Mouse (Mus musculus) natural killer cell, adult 2 months (primary cell): ENCODE measurements around the gene Lpar1.
"Not testable (repeated sequence)": the region's sequence is repeated elsewhere in the genome, so short reads cannot be mapped to it uniquely, and the experiment has no call there.

Experiments used
- DNase-seq, 2 experiments: peaks; one replicate each; pipeline ENCODE4 v3.0.0; 2022; ENCODE audit warnings: low spot score in 2 of 2

Gene Lpar1

DNA sequence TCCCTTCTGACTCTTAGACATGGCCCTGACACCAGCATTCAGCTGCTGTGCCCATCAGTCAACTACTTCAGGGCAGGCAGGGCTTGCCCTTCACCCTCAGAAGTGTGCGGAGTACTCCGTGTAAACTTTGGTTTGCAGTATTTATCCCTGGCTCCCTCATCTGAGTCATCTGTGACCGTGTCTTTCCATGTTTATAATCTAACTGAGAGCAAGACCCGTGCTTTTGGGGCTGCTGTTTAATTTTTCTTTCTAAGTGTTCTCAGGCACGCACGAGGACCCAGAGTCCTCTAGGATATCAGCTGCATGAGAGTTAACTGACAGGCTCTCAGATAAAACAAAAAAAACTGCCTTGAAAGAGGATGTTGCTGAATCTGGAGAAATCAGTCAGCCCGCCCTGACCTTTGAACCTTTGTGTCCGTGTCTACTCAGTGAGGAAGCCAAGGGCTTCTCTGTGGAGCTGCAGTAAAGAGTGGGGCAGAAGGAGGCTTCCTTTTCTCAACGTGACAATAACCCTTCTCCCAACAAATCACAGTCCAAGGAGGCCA is 7.7 kb downstream of the Lpar1 start:
- DNase-seq, result no peak

DNA sequence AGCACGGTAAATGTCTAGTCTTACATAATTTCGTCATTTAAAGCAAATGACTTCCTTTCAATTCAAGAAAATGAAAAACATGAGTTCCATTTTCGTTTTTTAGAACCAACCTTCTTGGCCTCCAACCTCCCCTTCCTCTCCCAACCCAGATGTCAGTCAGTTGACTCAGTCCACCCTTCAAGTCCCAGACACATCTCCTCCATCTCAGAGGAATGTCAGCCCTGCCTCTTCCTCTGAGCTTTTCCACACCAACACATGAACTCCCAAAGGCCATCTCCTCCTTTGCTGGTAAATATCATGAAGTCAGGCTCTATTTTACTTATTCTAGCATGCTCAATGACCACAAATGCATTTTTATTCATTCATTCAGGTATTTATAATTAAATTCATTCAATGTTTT is 10.5 kb downstream of the Lpar1 start:
- DNase-seq, result no peak

DNA sequence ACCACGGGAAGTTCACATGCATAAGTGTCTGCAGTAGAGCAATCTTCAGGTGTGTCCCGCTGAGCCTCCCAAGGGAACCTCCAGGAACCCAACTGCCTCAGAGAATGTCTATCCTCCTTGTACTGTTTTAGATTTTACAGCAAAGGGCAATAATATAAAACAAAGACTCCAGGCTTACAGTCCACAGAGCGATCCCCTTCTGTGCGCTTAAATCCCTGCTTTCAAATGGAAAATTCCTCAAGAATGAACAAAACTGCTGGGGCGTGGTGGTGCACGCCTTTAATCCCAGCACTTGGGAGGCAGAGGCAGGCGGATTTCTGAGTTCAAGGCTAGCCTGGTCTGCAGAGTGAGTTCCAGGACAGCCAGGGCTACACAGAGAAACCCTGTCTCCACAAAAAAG is 11.0 kb downstream of the Lpar1 start:
- not testable (repeated sequence) for DNase-seq

DNA sequence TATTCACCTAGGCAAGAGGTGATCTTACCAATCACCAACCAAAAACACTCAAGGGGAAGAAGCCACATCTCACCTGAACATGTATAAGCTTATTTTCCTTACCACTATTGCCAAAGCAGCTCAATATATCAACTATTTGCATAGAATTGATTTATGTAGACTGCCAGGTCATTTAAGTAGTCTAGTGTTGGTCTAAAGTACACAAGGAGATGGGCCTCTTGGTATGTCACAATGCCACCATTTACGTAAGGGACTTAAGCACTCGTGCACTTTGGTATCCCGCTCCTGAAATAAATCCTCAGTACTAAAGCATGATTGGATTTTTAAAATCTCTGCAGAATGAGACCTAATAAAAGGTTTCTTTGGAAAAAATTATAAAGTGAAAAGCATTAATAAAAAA is 12.9 kb downstream of the Lpar1 start:
- DNase-seq, result no peak

DNA sequence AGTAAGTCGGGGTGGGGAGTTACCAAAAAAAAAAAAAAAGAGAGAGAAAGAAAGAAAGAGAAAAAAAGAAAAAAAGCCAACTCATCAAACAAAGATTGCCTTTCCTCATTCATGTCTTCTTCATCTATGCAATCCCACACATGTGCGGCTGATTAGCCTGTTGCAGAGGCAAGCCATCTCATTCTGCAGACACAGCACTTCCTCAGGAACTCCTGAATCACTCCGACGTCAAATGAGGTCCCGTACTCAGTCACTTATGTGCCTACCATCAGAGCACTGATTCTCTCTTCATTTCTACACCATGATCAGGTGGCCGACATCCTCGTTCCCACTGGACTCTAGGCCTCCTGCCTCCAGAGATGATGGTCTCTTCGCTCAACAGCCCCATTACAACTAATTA is 13.3 kb downstream of the Lpar1 start:
- DNase-seq, result no peak

DNA sequence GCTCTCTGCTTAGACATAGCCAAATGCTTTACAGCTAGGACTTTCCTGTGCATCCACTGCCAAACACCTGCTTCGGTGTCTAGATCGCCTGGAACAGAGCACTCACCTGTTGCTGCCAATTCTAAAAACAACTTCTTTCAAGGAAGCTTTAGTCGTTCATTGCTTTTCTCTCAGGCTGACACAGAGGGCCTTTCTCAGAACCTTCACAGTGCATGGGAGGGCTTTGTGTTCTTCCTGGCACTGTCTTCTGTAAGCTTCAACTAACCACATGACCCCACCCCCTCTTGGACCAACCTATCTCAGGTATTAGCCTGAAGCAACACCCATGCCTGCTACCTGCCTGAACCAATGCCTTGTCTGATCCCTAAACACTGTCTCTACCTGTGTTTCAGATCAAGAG is 15.0 kb downstream of the Lpar1 start:
- no peak for DNase-seq

DNA sequence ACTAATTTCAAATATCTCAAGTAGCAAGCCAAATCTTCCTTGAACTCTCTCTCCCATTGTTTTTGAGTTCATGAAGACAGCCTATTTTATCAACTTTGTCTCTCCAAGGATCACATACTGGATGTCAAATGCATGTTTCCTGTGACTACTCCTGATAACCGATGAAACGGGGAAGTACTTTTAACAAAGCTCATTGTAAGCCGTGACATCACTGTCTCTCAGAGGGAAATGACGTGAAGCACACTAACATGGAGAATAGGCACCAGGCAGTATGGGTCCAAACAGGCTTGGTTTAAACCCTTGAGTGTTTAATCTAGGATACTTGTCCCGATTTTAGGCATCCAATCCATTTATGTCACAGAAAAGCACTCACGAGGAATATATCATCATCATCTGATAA is 17.9 kb downstream of the Lpar1 start:
- no peak for DNase-seq

DNA sequence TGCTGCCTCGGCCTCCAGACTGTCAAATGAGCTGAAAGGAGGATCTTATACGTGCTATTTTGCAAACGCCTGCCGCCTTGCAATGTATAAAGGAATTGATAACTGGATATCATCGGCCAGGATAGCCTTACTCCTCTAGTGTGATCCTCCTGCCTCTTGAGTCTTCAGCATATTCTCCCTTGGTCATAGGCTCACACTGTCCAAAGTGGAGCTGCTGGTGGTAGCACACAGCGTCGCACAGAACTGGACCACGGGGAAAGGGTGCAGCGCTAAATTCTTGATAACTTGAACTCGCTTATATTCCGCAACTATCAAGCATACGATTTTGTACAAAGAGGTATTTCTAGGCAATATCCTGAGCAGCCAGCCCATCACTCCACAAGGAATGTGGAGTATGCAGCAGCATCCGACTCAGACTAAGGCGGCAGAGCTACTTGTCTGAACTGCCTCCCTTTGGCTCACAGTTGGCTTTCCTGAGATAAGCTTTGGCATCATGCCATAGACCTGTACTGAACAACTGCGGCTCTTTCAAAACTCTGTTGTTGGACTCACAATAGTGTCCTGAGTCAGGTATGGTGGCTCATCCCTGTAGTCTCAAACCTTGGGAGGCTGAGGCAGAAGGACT is 18.9 kb downstream of the Lpar1 start:
- DNase-seq, result no peak

DNA sequence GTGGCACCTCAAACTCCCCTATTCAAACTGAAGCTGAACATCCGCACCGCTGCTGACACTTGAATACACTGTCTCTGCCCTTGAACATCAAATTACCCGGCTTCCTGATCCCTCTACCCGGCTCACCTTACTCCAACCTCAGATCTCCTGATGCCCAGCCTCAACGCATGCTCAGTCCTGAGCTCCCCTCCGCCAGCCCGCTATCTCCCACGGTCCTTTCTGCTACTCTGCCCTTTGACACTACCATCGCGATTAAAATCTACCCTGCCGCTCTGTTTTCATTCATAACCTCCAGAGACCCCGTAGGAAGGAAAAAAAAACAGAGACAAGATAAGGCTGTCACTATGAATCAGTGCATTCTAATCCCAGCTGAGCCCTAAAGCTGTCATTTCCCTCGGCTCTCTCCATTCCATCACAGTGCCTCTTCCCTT is 19.5 kb downstream of the Lpar1 start:
- no peak for DNase-seq

DNA sequence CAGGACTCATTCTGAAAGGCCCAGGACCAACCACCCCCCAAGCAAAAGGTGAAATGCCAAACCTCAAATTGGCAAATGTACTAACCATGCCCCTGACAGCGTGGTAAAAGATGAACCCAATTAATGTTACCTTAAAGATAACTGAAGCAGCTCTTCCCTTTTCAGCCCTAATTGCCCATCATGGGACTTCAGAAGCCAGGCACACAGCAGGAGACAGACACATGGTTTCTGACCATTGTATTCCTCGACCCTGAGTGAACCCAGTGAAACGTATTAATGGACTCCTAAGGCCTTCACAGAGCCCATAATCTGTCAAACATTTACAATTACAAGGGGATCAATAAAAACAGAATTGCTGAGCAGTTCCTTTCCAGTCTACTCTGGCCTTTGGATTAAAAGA is 20.2 kb downstream of the Lpar1 start:
- no peak for DNase-seq

DNA sequence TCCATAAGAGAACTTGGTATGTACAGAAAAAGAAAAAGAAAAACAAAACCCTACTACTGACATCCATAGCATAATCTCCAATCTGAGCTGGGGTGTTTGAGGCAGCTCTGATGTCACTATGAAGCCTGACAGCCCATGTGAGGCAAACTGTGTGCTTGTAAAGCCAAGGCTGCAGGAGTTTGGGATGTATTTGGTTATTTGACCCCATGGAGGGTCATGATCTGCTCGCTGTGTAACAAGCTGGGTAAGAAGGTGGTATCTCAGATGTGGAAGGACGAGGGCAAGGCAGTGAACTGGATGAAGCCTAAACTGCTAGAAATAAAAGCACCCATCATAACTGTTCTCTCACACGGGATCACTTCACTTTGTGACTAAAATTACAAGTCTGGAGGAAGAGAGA is 21.4 kb downstream of the Lpar1 start:
- no peak for DNase-seq

DNA sequence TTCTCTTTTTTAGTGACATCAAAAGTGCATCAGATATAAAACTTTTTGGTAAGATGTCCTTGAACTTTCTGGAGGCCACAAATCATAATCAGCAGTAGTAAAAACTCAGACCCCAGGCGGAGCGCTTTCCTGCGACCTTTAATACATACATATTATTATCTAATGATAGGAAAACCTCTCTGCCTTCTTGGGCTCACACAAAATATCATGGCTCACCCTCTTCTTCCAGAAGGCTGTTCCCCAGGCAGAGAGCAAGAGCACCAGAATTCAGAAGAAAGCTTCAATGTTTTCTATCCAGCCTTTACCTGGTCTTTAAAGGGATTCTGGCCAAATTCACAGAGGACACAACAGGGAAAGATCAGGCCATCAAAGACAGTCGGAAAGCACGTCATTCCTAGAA is 23.0 kb downstream of the Lpar1 start:
- DNase-seq, result no peak

DNA sequence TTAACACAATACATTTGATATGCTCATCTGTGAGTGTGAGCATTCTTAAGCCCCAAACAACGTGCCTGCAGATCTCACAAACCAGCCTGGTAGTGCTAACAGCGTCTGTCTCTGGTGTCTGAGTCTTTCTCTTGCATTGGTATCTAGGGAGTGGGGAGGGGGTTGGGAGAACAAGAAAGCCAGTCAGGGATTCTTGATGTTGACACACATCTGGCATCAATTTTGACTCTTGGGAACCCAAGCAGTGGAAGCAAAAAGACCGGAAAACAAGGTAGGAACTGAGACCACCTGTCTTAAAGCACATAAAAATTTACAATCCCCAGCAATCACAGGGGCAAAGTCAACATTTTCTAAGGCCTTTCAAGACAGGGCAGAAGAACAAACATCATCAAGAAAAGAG is 23.4 kb downstream of the Lpar1 start:
- no peak for DNase-seq

DNA sequence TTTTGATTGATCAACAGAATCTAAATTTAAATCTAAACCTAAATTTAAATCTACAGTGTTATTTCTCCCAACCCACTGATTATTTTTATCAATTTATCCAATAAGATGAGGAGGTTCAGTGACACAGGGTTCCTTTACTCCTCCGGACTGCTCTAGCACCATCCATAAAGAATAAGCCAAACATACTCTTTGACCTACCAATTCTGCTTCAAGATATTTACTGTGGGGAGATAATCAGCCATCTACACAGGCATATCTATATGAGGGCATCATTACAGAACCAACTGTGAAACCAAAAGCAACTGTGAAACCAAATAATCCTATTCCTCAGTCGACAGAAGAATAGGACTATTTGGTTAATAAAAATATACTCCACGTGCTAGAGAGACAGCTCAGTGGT is 25.8 kb downstream of the Lpar1 start:
- no peak for DNase-seq

DNA sequence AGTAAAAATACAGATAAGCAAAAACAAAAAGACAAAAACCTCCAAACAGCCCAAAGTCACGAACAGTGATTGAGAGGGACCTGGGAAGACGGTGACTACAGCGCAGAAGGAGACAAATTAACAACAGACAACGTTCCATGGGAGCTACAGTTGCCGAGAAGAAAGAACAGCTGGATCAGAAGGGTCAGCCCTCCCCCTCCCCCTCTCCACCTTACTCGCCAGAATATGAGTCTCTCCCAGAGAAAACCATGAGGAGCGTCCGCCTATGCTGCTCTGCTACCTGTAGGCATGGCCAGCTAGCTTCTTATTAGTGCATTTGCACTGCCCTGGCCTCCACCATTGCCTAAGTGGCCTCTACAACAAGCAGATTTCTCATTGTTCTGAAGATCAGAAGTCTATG is 32.6 kb downstream of the Lpar1 start:
- no peak for DNase-seq

DNA sequence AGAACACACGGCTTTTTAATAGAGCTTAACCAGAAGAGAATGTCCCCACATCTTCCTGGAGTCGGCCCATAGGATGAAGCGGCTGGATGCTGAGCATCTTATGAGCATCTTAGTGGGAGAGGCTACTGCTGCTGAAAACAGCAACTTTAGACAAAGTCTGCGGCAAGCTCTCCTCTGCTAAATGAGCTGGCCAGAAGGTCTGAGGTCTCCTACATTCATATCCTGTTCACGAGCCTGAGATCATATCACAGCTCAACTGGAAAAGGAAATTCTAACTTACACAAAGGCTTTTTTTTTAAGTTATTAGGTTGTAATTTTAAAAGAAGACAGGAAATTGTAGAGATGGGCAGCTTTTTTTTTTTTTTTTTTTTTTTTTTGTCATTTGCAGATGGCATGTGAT is 33.2 kb downstream of the Lpar1 start:
- no peak for DNase-seq

DNA sequence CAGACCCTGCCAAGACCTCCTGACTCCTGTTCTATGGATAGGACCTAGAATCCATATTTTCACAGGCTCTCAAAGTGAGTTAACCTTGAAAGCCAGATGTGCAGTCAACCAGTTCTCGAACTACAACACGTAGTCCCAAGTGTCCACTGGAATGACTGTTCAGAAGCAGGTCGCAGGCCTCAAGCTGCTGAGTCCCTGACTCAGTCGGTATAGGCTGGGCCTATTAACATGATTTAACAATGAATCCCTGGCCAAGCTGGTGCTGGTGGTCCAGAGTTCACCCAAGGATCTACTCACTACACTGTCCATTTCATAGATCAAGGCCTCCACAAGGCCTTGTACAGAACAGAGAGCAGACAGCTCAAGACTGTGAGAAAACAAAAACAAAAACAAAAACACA is 33.8 kb downstream of the Lpar1 start:
- no peak for DNase-seq

DNA sequence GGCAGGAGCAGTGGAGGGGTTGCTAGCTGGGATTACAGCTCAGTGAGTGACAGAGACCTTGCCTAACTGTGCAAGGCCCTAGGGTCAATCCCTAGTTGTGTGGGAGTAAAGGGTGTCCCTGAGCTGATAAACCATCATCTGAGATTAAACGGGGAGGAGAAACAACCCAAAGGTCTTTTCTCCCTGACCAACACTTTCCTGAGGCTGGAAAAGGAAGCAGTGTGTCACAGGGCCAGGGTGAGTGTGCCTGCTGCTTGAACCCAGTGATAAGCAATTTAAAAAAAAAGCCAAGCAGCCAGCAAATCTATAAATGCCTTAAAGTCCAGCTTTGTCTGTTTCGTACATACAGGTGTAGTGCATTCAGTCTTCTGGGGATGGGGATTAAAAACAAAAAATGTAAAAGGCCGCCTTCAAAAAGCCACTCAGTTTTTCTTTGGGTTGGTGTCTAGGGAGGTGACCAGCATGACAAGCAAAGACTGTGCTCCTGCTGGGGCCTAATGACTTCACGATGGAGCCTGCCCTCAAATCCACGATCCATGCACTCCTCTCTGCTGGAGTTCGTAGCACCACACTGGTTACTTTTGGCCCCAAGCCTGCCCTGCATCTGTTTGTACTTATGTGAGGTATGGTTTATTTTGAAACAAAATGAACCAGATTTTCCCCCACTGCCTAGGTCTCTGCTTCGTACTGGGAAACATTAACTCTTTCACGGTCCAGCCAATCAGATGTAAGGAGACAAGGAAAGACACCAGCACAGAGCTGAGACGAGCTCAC is 35.3 kb downstream of the Lpar1 start:
- no peak for DNase-seq

DNA sequence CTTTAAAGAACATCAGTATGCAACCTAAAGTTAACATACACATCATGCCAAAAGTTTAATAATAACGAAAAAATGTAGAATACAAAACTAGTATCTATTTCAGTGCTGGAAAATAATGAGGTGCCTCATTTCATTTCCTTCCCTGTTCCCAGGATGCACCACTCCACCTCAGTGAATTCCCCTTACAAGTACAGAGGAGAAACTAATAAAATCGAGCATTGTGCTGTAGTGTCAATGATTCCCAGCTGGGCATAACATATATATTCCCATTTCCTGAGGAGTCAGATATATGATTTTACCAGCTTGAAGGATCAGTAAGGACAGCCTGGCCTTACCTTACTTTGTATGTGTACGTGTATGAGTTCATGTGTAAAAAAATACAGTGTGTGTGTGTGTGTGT is 36.9 kb downstream of the Lpar1 start:
- no peak for DNase-seq

DNA sequence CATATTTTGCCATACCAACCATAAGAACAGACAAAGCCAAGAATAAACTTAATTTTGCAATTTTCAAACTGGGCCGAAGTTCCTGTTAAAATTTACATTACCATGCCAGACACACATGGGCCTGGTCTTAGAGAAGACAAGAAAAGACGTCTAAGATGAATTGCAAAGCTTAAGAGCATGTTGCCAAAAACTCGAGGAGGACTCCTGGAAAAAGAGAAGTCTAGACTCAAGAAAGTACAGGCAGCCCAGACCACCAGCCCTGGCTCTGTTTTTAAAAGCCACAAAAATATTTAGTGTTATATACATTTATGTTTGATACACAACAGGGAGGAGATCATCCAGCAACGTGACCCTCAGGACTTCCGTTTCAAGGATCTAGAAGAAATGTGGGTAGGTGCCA is 37.5 kb downstream of the Lpar1 start:
- DNase-seq, result no peak

DNA sequence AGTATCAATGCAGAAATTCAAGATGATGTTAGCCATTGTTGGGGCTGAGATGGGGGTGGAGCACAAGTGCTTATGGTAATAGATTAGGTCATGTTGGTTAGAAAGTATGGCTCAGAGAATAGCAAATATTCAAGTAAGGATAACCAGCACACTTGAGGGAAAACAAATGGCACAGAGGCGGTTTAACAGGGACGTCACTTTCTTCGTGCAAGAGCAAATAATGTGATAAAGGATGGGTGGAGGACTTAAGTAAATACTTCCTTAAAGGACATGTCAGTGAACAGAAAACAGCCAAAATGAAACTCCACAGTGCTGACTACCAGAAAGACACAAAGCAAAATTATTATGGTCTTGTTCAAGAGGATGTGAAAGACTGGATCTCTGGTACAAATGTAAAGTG is 42.1 kb downstream of the Lpar1 start:
- no peak for DNase-seq

DNA sequence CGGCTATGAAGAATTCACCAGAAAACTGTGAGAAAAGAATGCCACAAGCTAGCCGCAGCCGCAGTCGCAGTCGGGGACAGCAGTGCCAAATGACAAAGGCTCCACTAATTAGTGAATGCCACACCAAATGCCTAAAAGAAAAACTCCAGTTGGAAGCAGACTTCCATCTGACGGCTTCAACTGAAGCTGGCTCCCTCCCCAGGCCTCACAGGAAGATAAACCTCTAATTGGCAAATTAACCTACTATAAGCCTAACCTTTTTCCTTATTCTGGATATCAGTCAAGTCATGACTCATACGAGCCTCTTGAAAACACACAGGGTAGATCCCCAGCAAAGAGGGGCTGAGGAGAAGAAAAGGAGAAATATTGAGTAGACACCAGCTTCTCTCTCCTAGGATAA is 44.9 kb downstream of the Lpar1 start:
- DNase-seq, result no peak

DNA sequence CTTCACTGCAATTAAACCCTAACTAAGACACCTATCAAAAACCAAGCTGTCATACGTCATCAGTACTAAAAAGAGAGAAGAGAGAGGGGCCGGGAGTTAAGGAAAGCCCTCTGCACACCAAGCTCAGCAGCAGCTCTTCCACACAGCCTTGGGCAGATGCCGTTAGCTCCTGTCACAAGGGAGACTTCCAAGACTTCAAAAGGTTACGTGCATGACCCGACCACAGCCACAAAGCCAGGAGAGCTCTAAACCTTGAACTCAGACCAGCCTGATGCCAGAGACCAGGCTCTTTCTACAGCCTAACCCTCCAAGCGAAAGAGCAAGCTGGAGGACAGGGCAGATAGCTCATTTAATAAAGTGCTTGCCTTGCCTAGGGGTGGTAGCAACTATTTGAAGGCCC is 46.2 kb downstream of the Lpar1 start:
- no peak for DNase-seq
